Mouse (Mus musculus): ENCODE measurements around the gene Cux2. TPM values are rescaled to one million over a fixed set of nuclear protein-coding genes. Genes with fewer than 3 reads are reported as not detected.

Cux2 gene
- total and polyA plus RNA-seq, 3 experiments = 1.4 to 3.5 TPM; not detected in 1

- DNase-seq (ENCODE audit: low read depth, low spot score) = no peak
- Histone ChIP-seq H3K9ac (ENCODE audit: control insufficient read depth, low read depth, low read length, poor library complexity, severe bottlenecking) (no peak overlapping the region), H3K27me3 (ENCODE audit: control insufficient read depth in 1 of 2, insufficient read depth in 2 of 2, low read length in 2 of 2) (no peaks in the 10 kb centered on the region), H3K79me2 (ENCODE audit: control insufficient read depth, insufficient read depth, low read length, poor library complexity) (no peaks in the 10 kb centered on the region), H3K27ac (ENCODE audit: control insufficient read depth, low read depth, low read length) (no peak overlapping the region), H3K9me3 (replicated peaks; ENCODE audit: insufficient read depth, low read length) (no peaks in the 10 kb centered on the region), H3K4me3 (ENCODE audit: control insufficient read depth in 1 of 2, insufficient read depth in 1 of 2, low read depth in 2 of 2, low read length in 2 of 2) (no peak overlapping the region), H3K4me1 (ENCODE audit: control insufficient read depth in 1 of 2, insufficient read depth in 2 of 2, low read length in 2 of 2) (no peaks in the 10 kb centered on the region), H3K36me3 (ENCODE audit: control insufficient read depth in 1 of 2, insufficient read depth in 2 of 2, low read length in 2 of 2) (no peaks in the 10 kb centered on the region)
- TF ChIP-seq USF1 (IDR thresholded peaks at IDR 0.05; ENCODE audit: low read depth, low read length) = no peak
- TF ChIP-seq RAD21 (IDR thresholded peaks at IDR 0.05; ENCODE audit: low read depth, low read length) = no peak
- no peak for TF ChIP-seq GABPA (IDR thresholded peaks at IDR 0.05; ENCODE audit: low read depth, low read length)
- no peak for TF ChIP-seq ZNF384 (IDR thresholded peaks at IDR 0.05; ENCODE audit: low read depth, low read length)
- TF ChIP-seq MYC (IDR thresholded peaks at IDR 0.05; ENCODE audit: low read depth, low read length) = no peak
- no peak for TF ChIP-seq POLR2AphosphoS2 (IDR thresholded peaks at IDR 0.05; ENCODE audit: low read length)
- no peak for TF ChIP-seq ZKSCAN1 (IDR thresholded peaks at IDR 0.05; ENCODE audit: low read depth, low read length)
- TF ChIP-seq CHD2 (IDR thresholded peaks at IDR 0.05; ENCODE audit: low read length) = no peak
- TF ChIP-seq NRF1 (IDR thresholded peaks at IDR 0.05; ENCODE audit: insufficient read depth, low read depth, low read length, poor library complexity, severe bottlenecking) = no peak
- TF ChIP-seq MAFK (IDR thresholded peaks at IDR 0.05; ENCODE audit: borderline replicate concordance, low read depth, low read length) = no peak
- TF ChIP-seq CHD1 (IDR thresholded peaks at IDR 0.05; ENCODE audit: low read depth, low read length) = no peak
- no peak for TF ChIP-seq MYB (IDR thresholded peaks at IDR 0.05; ENCODE audit: low read depth, low read length)
- TF ChIP-seq GATA1 (IDR thresholded peaks at IDR 0.05; ENCODE audit: low read depth, low read length) = no peak
- TF ChIP-seq UBTF (IDR thresholded peaks at IDR 0.05; ENCODE audit: borderline replicate concordance, insufficient read depth, low read depth, low read length) = no peak
- TF ChIP-seq HCFC1 (IDR thresholded peaks at IDR 0.05; ENCODE audit: low read depth, low read length) = no peak
These were observed 86.9 kb downstream of the Cux2 start for GRCm38 (mm10) chr5:121962974-121963373.

- no peaks in the 10 kb centered on the region for H3K4me1 ChIP-seq (ENCODE audit: control insufficient read depth in 1 of 2, insufficient read depth in 2 of 2, low read length in 2 of 2)
- H3K27me3 ChIP-seq (ENCODE audit: control insufficient read depth in 1 of 2, insufficient read depth in 2 of 2, low read length in 2 of 2) = no peaks in the 10 kb centered on the region
- no peaks in the 10 kb centered on the region for H3K36me3 ChIP-seq (ENCODE audit: control insufficient read depth in 1 of 2, insufficient read depth in 2 of 2, low read length in 2 of 2)
- DNase-seq (ENCODE audit: low read depth, low spot score) = no peak
- no peaks in the 10 kb centered on the region for H3K9me3 ChIP-seq (replicated peaks; ENCODE audit: insufficient read depth, low read length)
- H3K79me2 ChIP-seq (ENCODE audit: control insufficient read depth, insufficient read depth, low read length, poor library complexity) = no peaks in the 10 kb centered on the region
- H3K9ac ChIP-seq (ENCODE audit: control insufficient read depth, low read depth, low read length, poor library complexity, severe bottlenecking) = no peak overlapping the region
- no peak for TF ChIP-seq MYB (IDR thresholded peaks at IDR 0.05; ENCODE audit: low read depth, low read length)
- TF ChIP-seq KAT2A (conservative IDR thresholded peaks at IDR 0.05; ENCODE audit: low read depth, low read length) = no peak
- no peak for TF ChIP-seq ETS1 (IDR thresholded peaks at IDR 0.05; ENCODE audit: low read depth, low read length)
- no peak for TF ChIP-seq SMC3 (IDR thresholded peaks at IDR 0.05; ENCODE audit: low read depth, low read length)
- TF ChIP-seq ELF1 (IDR thresholded peaks at IDR 0.05; ENCODE audit: low read depth, low read length) = no peak
- TF ChIP-seq JUND (IDR thresholded peaks at IDR 0.05; ENCODE audit: low read depth, low read length) = no peak
- no peak for TF ChIP-seq POLR2A (IDR thresholded peaks at IDR 0.05; ENCODE audit: control insufficient read depth in 1 of 2, insufficient read depth in 1 of 2, low read depth in 1 of 2, low read length in 2 of 2, poor library complexity in 1 of 2)
- no peak for TF ChIP-seq NELFE (IDR thresholded peaks at IDR 0.05; ENCODE audit: low read depth, low read length)
- TF ChIP-seq MXI1 (IDR thresholded peaks at IDR 0.05; ENCODE audit: low read depth, low read length) = no peak
- no peak for TF ChIP-seq BHLHE40 (IDR thresholded peaks at IDR 0.05; ENCODE audit: borderline replicate concordance, low read depth, low read length)
- TF ChIP-seq RAD21 (IDR thresholded peaks at IDR 0.05; ENCODE audit: low read depth, low read length) = no peak
- TF ChIP-seq MYC (IDR thresholded peaks at IDR 0.05; ENCODE audit: low read depth, low read length) = no peak
- no peak overlapping the region for H3K27ac ChIP-seq (ENCODE audit: control insufficient read depth, low read depth, low read length)
- no peak overlapping the region for H3K4me3 ChIP-seq (ENCODE audit: control insufficient read depth in 1 of 2, insufficient read depth in 1 of 2, low read depth in 2 of 2, low read length in 2 of 2)
These were observed 87.5 kb downstream of the Cux2 start for GRCm38 (mm10) chr5:121962359-121962758.
